Mouse (Mus musculus) heart, postnatal 4 days (tissue): ENCODE data around the gene Tada2a. TPM values are rescaled to one million over a fixed set of nuclear protein-coding genes. Genes with fewer than 3 reads are reported as not detected.

Experiments
- DNase-seq: peaks from one replicate; pipeline ENCODE4 v3.0.0; 2021
- total RNA-seq, 2 experiments: library from RNA; stranded (reverse); gene quantifications; 2 replicates each; pipeline ENCODE4 v1.2.3; 2021

Tada2a gene
- total RNA-seq, 2 experiments from 2014 or later, result 11.8 to 12.0 TPM

- no peak for DNase-seq
Measured at GRCm38 (mm10) chr11:84113623-84114022, 15.8 kb downstream of the Tada2a start.

DNA sequence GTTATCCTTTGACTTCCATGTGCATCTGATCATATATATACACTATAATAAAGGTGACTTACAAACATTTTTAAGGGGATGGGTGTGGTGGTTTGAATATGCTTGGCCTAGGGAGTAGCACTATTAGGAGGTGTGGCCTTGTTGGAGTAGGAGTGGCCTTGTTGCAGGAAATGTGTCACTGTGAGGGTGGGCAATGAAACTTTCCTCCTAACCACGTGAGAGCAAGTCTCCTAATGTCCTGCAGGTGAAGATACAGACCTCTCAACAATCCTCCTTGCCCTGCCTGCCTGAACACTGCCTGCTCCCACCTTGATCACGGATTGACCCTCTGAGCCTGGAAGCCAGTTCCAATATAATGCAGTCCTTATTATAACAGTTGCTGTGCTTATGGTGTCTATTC, 22.3 kb downstream of the Tada2a start:
- no peak for DNase-seq

DNA sequence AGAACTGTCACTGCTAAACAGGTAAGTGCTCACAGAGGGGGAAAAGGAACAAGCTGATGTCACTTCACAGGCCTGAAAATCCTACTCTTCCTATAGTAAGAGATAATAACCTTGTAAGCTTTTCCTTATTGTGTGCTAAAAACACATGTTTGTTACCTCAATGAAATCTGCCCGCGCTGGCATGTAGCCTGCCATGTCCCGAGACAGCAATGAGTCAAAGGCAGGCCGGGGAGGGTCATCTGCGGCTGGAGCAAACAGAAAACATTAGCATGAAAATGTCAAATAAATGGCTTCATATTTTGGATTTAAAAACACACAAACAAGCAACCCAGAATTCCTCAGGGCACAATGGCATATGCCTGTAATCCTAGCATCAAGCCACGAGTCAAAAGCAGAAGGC, 25.4 kb downstream of the Tada2a start:
- no peak for DNase-seq

GRCm38 (mm10) chr11:84101182-84101581, 28.2 kb downstream of the Tada2a start:
- no peak for DNase-seq

- DNase-seq, result no peak
Measured at GRCm38 (mm10) chr11:84097251-84097998, 32.0 kb downstream of the Tada2a start.

DNA sequence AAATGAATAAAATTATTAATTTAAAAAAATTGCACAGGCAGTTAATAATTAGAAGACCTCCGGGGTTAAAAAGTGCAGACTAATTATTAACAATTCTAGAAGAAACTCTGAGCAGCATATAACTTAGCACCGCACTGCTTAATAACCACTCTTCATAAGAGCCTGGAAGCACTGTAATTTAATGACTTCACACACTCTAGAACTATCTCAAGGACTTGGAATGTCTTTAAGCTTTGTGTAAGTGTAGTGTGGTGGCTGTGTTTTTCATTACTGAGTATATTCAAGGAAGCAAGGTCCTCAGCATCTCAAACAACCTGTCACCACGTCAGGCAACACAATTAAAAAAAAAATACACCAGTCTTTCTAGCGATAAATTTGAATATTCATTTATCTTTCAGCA, 34.3 kb downstream of the Tada2a start:
- no peak for DNase-seq

DNA sequence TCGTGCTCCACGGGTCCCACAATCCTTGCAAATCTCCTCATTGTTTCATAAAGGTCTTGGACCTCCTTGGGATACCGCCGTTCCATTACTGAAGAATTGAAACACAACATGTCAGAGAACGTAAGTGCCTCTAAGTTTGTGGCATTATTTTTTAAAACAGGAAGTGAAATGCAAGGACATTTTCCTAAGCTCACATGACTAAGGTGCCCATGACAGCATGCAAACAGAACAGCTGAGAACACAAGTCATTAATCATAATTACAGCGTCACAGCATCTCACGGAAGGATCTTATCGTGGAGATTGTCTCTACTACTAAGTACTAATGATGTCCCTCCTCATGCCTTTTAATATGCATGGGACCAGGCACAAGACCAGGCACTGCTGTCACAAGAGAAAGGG, 38.8 kb downstream of the Tada2a start:
- no peak for DNase-seq

- no peak for DNase-seq
Measured at GRCm38 (mm10) chr11:84081901-84082300, 47.5 kb downstream of the Tada2a start.

- DNase-seq, result no peak
Measured at GRCm38 (mm10) chr11:84080327-84080726, 49.1 kb downstream of the Tada2a start.

DNA sequence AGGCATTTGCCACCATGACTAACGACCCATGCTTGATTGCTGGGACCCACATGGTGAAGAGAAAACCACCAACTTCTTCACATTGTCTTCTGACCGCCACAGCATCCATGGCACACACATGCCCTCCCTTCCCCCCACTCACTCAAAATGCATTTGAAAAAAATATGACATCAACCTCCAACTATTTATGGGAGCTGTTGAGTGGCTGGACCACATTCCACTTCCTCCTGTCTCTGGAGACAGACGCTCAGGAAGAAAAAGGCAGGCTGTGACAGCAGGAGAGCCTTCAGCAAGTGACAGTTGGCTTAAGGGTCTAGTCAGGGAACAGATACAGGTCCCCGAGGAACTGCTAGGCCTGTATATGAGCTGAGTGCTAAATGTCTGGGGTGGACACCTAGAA, 49.5 kb downstream of the Tada2a start:
- DNase-seq, result peak; percentile 11

- DNase-seq, result no peak
Measured at GRCm38 (mm10) chr11:84079361-84079760, 50.0 kb downstream of the Tada2a start.

- no peak for DNase-seq
Measured at GRCm38 (mm10) chr11:84078601-84079000, 50.8 kb downstream of the Tada2a start.

DNA sequence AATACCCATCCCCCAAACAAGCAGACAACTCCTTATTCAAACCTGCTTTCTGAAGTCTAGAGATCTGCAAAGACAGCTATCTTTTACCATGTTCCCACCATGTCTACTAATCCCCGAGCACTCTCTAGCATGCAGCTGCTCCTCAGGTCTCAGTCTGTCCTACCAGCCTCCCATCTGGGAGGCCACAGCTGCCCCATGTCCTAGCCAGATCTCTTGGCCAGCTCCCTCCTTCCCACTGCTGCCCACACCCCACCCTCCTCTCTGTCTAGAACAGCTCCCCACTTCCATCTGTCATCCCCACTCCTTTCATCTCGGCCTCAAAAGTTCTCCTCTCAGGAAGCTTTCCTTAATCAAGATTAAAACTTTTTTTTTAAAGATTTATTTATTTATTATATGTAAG, 52.4 kb downstream of the Tada2a start:
- DNase-seq, result no peak

DNA sequence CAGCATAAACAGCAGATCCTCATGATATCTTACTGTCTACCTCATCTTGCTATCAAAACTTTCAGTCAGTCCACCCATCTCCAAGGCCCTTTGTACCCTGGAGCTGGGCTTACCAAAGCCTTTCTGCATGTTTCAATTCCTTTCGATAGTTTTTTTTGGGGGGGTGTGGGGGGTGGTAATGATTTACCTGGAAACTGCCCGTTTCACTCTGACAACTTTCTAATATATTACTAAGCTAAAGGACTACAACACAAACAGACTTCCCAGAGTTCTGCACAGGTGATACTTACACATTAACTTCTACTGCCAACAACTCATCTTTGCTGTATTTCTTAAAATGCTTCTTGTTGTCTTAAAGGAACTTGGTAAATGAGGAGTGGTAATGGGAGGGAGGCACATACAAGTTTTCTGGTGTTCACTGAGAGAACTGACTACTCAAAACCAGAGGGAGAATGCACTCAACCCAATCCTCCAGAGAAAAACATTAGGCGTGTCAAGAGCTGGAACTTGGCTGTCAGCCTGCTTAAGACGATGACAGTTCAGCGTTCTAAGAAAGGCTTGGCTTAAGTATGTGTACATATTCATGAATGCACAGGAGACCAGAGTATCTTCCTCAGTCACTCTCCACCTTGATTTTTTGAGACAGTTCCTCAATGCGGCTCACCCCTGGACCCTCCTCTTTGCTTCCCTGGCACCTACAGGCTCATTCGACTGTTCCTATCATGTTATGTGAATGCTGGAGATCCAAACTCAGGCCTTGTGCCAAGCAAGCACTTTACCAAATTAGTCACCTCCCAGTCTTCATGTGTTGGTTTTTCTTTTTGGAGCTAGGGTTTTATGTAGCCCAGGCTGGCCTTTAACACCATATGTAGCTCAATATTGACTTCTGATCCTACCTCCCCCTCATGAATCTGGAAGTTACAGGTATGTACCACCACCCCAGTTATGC, 55.3 kb downstream of the Tada2a start:
- DNase-seq, result no peak

DNA sequence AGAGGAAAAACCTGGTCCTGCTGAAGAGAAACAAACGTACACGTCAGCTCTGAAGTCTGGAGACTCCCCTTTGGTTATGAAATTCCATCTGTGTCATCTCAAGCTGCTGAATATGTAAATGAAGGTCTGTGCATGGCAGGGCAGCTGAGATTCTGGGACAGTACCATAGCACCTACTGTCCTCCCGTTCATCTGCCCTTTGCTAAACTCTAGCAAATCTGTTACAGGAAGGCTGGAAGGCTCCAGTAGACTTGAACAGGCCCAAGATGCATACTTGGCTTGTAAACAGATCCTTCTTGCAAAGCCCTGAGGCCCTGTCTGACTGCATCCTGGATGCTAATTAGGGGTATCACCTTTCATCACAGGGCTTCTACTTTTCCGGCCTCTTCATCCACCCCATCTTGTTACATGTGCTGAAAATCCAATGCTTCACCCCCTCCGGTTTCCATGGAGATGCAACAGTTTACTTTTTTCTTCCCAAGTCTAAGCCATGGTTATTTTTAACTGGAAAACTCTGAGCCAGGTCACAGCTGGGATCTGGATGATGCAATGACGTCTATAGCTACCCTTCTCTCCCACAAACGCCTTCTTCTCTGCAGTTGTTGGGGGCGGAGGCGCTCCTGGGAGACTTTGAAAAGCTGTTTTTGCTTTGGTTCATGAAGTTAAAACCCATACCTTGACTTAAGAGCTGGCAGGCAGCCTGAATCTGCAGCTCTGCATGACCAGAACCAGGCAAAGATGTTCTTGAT, 56.3 kb downstream of the Tada2a start:
- DNase-seq, result peak; percentile 37

DNA sequence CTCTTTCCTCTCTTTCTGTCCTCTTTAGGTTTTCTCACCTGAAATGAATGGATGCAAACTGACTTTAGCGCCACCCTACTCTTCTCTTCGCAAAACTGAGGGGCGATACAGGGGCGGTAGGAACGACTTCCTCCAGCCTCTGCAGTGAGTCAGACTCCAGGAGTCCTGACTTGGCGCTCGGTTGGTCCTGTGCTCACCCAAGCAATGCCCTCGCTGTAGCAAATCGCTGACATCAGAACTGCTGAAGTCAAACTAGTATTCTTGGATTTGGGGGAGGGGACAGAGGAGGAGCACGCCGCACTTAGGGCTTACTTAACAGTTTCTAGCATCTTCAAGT, 60.4 kb downstream of the Tada2a start, which contains the start of gene Dusp14:
Gene Dusp14, minus strand, starts transcription at position 228 of the 337 bp plus-strand sequence.
- DNase-seq, result no peak

DNA sequence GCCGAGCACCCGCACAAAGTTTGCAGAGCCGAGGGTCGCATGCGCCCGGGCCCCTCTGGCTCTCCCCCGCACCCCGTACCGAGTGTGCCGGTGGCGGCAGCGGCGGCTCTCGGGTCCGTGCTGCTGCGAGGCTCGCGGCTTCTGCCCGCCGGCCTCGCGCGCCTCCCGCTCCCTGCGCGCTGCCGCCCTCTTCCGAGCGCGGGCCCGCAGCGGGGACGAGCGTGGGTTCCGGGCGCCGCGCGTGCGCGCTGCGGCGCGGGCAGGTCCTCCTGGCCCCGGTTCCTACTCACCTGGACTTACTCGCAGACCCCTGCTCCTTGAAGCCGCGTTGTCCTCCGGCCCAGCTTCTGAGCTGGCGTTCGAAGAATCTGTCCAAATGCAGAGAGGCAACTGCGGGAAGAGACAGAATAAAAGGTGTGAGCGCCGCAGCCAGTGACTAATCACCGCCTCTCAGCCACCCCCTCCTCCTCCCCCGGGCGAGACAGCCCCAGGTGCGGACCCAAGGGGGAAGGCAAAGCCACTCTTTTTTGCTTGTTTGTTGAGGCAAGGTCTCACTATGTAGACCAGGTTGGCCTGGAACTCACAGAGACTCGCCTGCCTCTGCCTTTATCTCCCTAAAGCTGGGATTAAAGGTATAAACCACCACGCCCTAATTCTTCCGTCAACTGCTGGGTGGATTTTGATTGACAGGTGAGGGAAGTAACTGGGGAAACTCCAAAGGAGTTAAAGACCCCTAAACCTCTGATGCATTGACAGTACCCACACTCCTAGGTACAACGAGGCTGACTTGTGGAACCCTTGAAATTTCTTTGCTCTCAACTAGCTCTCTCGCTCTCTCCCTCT, 61.0 kb downstream of the Tada2a start:
- peak; percentile 38 for DNase-seq

GRCm38 (mm10) chr11:84067720-84068190, 61.6 kb downstream of the Tada2a start:
- DNase-seq, result peak; percentile 20

DNA sequence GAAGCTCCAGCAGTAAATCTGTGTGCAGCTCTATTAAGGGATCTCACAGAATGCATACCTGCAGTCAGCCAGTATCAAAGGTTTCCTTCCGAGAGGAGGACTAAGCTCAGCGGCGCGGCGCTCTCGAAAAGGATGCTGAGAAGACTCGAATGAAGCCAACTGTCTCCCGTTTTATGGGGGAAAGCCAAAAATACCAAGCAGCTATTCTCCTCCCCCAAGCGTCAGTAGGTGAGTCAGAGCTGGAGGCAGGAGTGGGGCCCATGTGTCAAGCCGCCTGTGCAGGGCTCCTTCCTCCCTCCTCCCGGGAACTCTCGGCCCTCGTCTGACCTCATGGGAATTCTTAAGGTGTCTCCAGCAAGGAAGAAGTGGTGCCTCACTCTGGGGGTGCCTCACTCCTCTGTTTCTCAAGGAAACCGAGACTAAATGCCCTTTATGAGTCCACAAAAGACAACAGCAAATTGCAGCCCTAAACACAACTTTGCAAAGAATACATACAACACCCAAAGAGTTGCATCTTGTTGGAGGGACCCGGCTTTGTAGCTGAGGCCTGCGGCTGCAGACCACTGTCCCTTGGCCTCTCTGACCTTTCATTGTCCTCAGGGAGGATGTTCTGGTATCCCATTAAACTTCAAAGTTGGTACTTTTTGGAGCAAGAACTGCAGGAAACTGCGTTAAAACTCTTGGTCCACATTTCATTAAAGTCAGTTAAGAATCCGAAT, 62.3 kb downstream of the Tada2a start:
- DNase-seq, result no peak

DNA sequence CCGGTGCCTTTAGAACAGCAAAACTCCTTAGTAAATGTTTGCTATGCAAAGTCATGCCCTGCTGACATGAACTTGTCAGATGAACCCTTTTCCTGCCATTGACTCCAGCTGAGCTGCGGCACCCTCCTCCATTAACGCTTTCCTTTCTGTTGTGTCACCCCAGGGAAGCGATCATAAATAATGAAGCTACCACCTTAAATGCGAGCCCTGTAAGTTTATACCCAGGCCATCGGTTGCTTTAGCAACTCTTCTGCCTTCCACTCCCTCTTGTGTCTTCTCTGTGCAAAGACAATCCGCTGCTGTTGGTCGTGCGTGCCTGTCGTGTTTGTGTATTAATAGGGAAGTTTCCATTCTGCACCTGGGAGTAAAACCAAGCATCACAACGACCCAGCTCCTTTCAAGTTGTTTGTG, 63.3 kb downstream of the Tada2a start:
- DNase-seq, result peak; percentile 24

DNA sequence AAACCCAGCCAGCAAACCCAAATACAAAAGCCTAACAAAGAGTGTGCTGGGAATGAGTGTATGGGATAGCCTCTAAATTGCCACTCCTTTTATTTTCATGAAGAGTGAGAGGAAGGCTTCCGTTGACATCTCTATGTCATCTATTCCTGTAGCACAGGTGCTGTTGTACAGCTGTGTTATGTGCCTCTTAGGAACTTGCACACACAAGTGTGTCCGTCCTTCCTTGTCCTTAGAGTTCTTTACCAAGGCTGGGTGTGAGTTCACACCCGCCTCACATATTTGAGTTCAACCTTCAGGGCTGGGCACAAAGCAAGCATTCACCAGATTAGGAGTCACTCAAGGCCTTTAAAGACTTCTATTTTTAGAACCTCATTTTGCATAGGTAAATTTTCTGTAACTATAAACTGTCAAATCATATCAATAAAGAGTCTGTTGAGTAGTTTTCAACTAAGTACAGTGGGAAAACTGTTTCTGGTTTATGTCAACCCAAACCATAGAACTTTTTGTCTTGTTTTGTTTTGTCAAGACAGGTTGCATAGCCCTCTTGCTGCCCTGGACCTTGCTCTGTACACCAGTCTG, 65.7 kb downstream of the Tada2a start:
- DNase-seq, result no peak
